Mouse (Mus musculus) kidney, adult 2 months (tissue): ENCODE results near the gene Olfr476. TPM values are rescaled to one million over a fixed set of nuclear protein-coding genes. Genes with fewer than 3 reads are reported as not detected.
"Not testable (repeated sequence)": the region's sequence is repeated elsewhere in the genome, so short reads cannot be mapped to it uniquely, and the experiment has no call there.

Experiments
- DNase-seq: peaks from one replicate; pipeline ENCODE4 v3.0.0; 2021
- H3K27ac ChIP-seq: fragments of 200-500 bp; 2 replicates; pipeline ENCODE4 v1.5.1; 2012; ENCODE audit warnings: low read depth, low read length, control low read depth, inconsistent platforms; ENCODE audit not compliant: insufficient read depth
- H3K27me3 ChIP-seq: fragments of 200-500 bp; replicated peaks from 2 replicates; pipeline ENCODE4 v1.6.1; 2012; ENCODE audit warnings: mild to moderate bottlenecking, moderate library complexity, low read length, inconsistent platforms; ENCODE audit not compliant: control insufficient read depth, insufficient read depth
- H3K36me3 ChIP-seq: fragments of 200-500 bp; 2 replicates; pipeline ENCODE4 v1.6.1; 2012; ENCODE audit warnings: mild to moderate bottlenecking, moderate library complexity, low read length, inconsistent platforms; ENCODE audit not compliant: control insufficient read depth, insufficient read depth
- H3K4me1 ChIP-seq: fragments of 200-500 bp; 2 replicates; pipeline ENCODE4 v1.6.1; 2011; ENCODE audit warnings: low read length; ENCODE audit not compliant: control insufficient read depth, insufficient read depth
- H3K4me3 ChIP-seq: fragments of 200-500 bp; 2 replicates; pipeline ENCODE4 v1.5.1; 2011; ENCODE audit warnings: mild to moderate bottlenecking, low read depth, low read length, control low read depth; ENCODE audit not compliant: insufficient read depth
- CTCF ChIP-seq: fragments of 200-500 bp; conservative IDR thresholded peaks from 2 replicates; pipeline ENCODE4 v1.5.1; 2011; ENCODE audit warnings: low read depth, mild to moderate bottlenecking, control low read depth, low read length, moderate library complexity, mixed read lengths; ENCODE audit not compliant: insufficient read depth, insufficient read length
- POLR2A ChIP-seq: fragments of 200-500 bp; IDR thresholded peaks from one replicate; pipeline ENCODE4 v1.6.1; 2011; ENCODE audit warnings: low read depth, low read length, control low read depth
- WGBS: fragments of 180-500 bp; shearing (Covaris S2); methylation state at CpG from one replicate; pipeline ENCODE4 v1.1.7; 2018; 5-methylcytosine and 5-hydroxymethylcytosine counted together
- polyA plus RNA-seq: library from polyadenylated mRNA; depleted of rRNA; stranded (reverse); fragments of >200 nt; gene quantifications from 2 replicates; pipeline ENCODE4 v1.2.3, GENCODE M21; 2012; rRNA removed

Olfr476 gene
- not detected in 2 replicates for polyA plus RNA-seq

DNA sequence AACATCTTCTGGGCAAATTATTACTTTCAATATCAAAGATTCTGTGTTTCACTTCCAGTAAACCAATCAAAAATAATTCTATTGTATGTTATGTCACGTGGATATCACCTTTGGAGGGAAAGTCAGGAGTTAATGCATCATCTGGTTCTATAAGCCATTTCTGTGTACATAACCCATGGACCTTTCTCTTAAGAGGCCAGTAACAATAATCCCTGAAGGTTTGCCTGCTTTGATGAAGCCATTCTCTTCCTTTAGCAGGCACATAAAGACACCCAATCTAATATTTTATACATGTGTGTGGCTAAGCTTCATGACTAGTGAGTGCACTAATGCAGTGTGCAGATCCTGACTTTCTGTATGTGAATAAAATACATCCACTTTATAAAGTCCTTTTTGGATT, at the start of gene Olfr476:
Gene Olfr476 (plus strand): TSS at position 301 of the 400 bp plus-strand sequence.
- H3K36me3 ChIP-seq, result no peaks in the 10 kb centered on the region
- H3K27me3 ChIP-seq, result no peaks in the 10 kb centered on the region
- TF ChIP-seq CTCF (no peak), POLR2A (no peak)
- no peaks in the 10 kb centered on the region for H3K4me1 ChIP-seq
- 43% methylated on average over 1 of the region's 1 CpGs for WGBS
- DNase-seq, result no peak
- H3K4me3 ChIP-seq, result no peak within 1 kb of the TSS
- no peak within 1 kb of the TSS for H3K27ac ChIP-seq

DNA sequence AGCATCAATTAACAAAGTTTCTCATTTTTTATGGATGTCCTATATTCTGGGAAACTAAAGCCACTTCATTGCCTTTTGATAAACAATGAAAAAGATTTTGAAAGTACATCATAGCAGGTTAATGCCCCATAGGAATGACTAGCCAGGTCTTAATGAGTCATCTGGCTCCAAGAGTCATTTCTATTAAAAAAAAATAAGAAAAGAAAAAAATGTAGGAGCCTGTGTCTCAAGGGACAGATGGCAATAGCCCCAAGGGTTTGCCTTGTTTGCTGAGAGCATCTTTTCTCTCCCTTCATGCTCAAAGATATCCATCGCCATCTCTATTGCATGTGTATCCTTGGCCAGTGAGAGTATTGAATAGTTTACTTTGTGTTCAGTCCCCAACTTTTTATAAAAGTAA, 34.5 kb upstream of the Olfr476 start, which contains the start of gene Olfr473:
Gene Olfr473 (plus strand): TSS at position 301 of the 400 bp plus-strand sequence.
- WGBS, result 96% methylated on average over 1 of the region's 1 CpGs
- H3K4me1 ChIP-seq, result no peaks in the 10 kb centered on the region
- H3K27ac ChIP-seq, result no peak within 1 kb of the TSS
- no peak within 1 kb of the TSS for H3K4me3 ChIP-seq
- no peaks in the 10 kb centered on the region for H3K36me3 ChIP-seq
- TF ChIP-seq POLR2A, result no peak
- no peak for TF ChIP-seq CTCF
- no peak for DNase-seq
- no peaks in the 10 kb centered on the region for H3K27me3 ChIP-seq

DNA sequence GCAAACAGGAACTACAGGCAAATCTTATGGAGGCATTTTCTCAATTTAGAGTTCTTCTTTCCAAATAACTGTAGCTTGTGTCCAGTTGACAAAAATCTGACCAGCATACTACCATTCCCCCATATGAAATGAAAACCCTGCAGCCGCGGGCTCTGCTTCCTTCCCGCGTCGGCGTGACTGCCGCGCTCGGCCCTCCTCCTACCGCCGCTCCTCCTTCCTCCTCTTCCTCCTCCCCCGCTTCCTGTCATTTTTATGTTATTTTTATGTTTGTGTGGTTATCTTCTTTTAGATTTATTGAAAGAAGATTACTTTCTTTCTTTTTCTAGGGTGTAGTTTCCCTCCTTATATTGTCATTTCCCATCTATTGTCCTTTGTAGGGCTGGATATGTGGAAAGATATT, 12.1 kb upstream of the Olfr476 start:
- not testable (repeated sequence) for H3K4me1 ChIP-seq, H3K36me3 ChIP-seq, H3K4me3 ChIP-seq, DNase-seq, H3K27ac ChIP-seq, H3K27me3 ChIP-seq
- 93% methylated on average over 12 of the region's 12 CpGs for WGBS

DNA sequence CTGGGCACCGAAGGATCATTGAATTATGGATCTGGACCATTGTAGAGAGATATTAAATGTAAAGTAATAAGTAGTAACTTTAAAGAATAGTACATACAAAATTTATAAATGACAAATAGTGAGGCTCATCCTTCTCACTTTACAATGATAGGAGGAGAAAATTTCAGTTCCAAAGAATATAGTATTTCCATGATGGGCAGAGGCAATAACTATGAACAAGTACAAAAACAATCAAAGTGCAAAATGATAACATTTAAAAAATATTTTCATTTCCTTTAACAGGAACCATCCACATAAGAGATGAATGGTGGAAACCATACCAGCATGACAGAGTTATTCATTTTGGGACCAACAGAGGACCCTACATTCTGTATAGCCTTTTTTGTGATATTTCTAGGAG, 10.3 kb upstream of the Olfr476 start, which contains the start of gene Olfr474:
Gene Olfr474 (plus strand): TSS at position 301 of the 400 bp plus-strand sequence.
- WGBS, result 75% methylated on average over 1 of the region's 1 CpGs
- Histone ChIP-seq H3K27ac (no peak within 1 kb of the TSS), H3K4me1 (no peaks in the 10 kb centered on the region), H3K4me3 (no peak within 1 kb of the TSS), H3K27me3 (no peaks in the 10 kb centered on the region), H3K36me3 (no peaks in the 10 kb centered on the region)
- no peak for TF ChIP-seq POLR2A
- TF ChIP-seq CTCF, result no peak
- DNase-seq, result no peak

DNA sequence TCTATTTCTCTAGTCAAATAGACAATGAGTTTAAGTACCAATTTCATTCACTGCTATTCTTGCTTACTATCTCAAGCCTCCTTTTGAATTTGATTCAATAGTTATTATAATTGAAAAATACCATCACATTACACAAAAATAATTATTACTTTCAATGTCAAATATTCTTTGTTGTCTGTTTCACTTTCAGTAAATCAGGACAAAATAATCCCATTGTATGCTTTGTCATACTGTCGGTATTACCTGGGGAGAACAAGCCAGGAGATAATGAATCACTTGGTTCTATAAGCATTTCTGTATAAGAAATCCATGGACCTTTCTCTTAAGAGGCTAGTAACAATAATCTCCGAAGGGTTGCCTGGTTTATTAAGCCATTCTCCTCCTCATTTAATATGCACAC, 21.8 kb downstream of the Olfr476 start, which contains the start of gene Olfr477:
Gene Olfr477 (plus strand): TSS at position 301 of the 400 bp plus-strand sequence.
- 73% methylated on average over 2 of the region's 2 CpGs for whole genome bisulfite sequencing
- TF ChIP-seq POLR2A (no peak), CTCF (no peak)
- Histone ChIP-seq H3K4me1 (no peaks in the 10 kb centered on the region), H3K27ac (no peak within 1 kb of the TSS), H3K4me3 (no peak within 1 kb of the TSS), H3K36me3 (no peaks in the 10 kb centered on the region), H3K27me3 (no peaks in the 10 kb centered on the region)
- DNase-seq, result no peak

DNA sequence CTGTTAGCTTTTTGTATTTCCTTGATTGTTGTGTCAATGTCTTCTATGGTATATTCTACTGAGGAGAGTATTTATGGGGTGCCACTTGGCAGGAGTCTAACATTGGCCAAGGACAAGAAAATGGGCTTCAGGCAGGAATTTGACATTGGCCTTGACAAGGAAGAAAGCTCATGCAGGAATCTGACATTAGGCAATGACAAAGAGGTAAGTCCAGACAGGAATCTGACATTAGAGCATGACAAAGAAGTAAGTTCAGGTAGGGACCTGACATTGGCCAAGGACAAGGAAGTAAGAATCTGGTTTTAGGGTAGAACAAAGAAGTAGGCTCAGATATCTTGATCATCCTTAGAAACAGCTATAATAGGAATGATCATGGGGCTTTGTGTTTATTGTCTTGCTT, 49.7 kb downstream of the Olfr476 start:
- H3K27ac ChIP-seq, DNase-seq, H3K4me1 ChIP-seq, H3K27me3 ChIP-seq, H3K36me3 ChIP-seq, H3K4me3 ChIP-seq: not testable (repeated sequence)

Other genes starting within 250 kb of the Olfr476 start
- gene Cyb5r2, start 206.8 kb upstream of the Olfr476 start, polyA plus RNA-seq, result not detected in 2 replicates
- gene Ovch2, start 163.6 kb upstream of the Olfr476 start, polyA plus RNA-seq, result not detected in 2 replicates
- not detected in 2 replicates for gene Olfr467, start 152.5 kb upstream of the Olfr476 start, polyA plus RNA-seq
- gene Olfr469, start 139.3 kb upstream of the Olfr476 start, polyA plus RNA-seq, result not detected in 2 replicates
- gene Olfr470, start 117.3 kb upstream of the Olfr476 start, polyA plus RNA-seq, result not detected in 2 replicates
- not detected in 2 replicates for gene Olfr472, start 66.9 kb upstream of the Olfr476 start, polyA plus RNA-seq
- not detected in 2 replicates for gene Olfr473, start 34.4 kb upstream of the Olfr476 start, polyA plus RNA-seq
- gene Olfr474, start 10.2 kb upstream of the Olfr476 start, polyA plus RNA-seq, result not detected in 2 replicates
- not detected in 2 replicates for gene Olfr477, start 21.9 kb downstream of the Olfr476 start, polyA plus RNA-seq
- gene Olfr478, start 69.2 kb downstream of the Olfr476 start, polyA plus RNA-seq, result not detected in 2 replicates
- gene Olfr479, start 85.9 kb downstream of the Olfr476 start, polyA plus RNA-seq, result not detected in 2 replicates
- gene Olfr480, start 102.5 kb downstream of the Olfr476 start, polyA plus RNA-seq, result not detected in 2 replicates
- gene Olfr481, start 115.1 kb downstream of the Olfr476 start, polyA plus RNA-seq, result not detected in 2 replicates
- 0.03 TPM in 1 of 2 replicates, not detected in the other for gene Olfr482, start 132.8 kb downstream of the Olfr476 start, polyA plus RNA-seq
- not detected in 2 replicates for gene Olfr483, start 136.0 kb downstream of the Olfr476 start, polyA plus RNA-seq
- gene Olfr484, start 162.6 kb downstream of the Olfr476 start, polyA plus RNA-seq, result not detected in 2 replicates
- gene Olfr485, start 195.1 kb downstream of the Olfr476 start, polyA plus RNA-seq, result not detected in 2 replicates
- gene Olfr486, start 207.9 kb downstream of the Olfr476 start, polyA plus RNA-seq, result not detected in 2 replicates
- not detected in 2 replicates for gene Olfr487, start 249.8 kb downstream of the Olfr476 start, polyA plus RNA-seq